Mouse (Mus musculus) myocyte (in vitro differentiated cells): ENCODE results near the gene Shq1. TPM values are rescaled to one million over a fixed set of nuclear protein-coding genes. Genes with fewer than 3 reads are reported as not detected.

Experiments
- H3K27me3 ChIP-seq: one replicate; pipeline ENCODE4 v1.6.1; 2011; ENCODE audit not compliant: control insufficient read depth, insufficient read depth, insufficient read length
- H3K36me3 ChIP-seq: one replicate; pipeline ENCODE4 v1.6.1; 2011; ENCODE audit not compliant: control insufficient read depth, insufficient read depth
- H3K4me2 ChIP-seq: one replicate; pipeline ENCODE4 v1.6.1; 2011; ENCODE audit warnings: low read depth, control low read depth
- H3K4me3 ChIP-seq: one replicate; pipeline ENCODE4 v1.5.1; 2011; ENCODE audit warnings: mild to moderate bottlenecking, control low read depth, moderate library complexity
- H3K79me2 ChIP-seq: one replicate; pipeline ENCODE4 v1.6.1; 2011; ENCODE audit not compliant: control insufficient read depth, insufficient read depth
- H3ac ChIP-seq: one replicate; pipeline ENCODE4 v1.6.1; 2011; ENCODE audit not compliant: control insufficient read depth, insufficient read length
- CEBPB ChIP-seq: IDR thresholded peaks from 2 replicates; pipeline ENCODE4 v1.6.1; 2011; ENCODE audit warnings: mild to moderate bottlenecking, moderate library complexity; ENCODE audit not compliant: poor library complexity, insufficient read depth, severe bottlenecking
- E2F4 ChIP-seq: IDR thresholded peaks from one replicate; pipeline ENCODE4 v1.6.1; 2011; ENCODE audit warnings: mild to moderate bottlenecking, control low read depth, moderate library complexity; ENCODE audit not compliant: insufficient read depth
- MAX ChIP-seq: IDR thresholded peaks from one replicate; pipeline ENCODE4 v1.6.1; 2011; ENCODE audit warnings: low read depth, mild to moderate bottlenecking, control low read depth
- MYOD1 ChIP-seq, 3 experiments: IDR thresholded peaks; one replicate each; pipeline ENCODE4 v1.6.1; 2011; ENCODE audit warnings: control low read depth in 2 of 3, low read depth in 2 of 3, mild to moderate bottlenecking in 2 of 3, moderate library complexity in 1 of 3; ENCODE audit not compliant: insufficient read length in 2 of 3, control insufficient read depth in 1 of 3
- MYOG ChIP-seq, 3 experiments: IDR thresholded peaks; one replicate each; pipeline ENCODE4 v1.6.1; 2011; ENCODE audit warnings: control low read depth in 2 of 3, low read depth in 2 of 3, mild to moderate bottlenecking in 2 of 3; ENCODE audit not compliant: insufficient read length in 2 of 3, control insufficient read depth in 1 of 3, insufficient read depth in 1 of 3
- POLR2A ChIP-seq: IDR thresholded peaks from one replicate; pipeline ENCODE4 v1.6.1; 2011; ENCODE audit warnings: low read depth, mild to moderate bottlenecking, control low read depth, moderate library complexity; ENCODE audit not compliant: insufficient read length
- POLR2AphosphoS2 ChIP-seq: IDR thresholded peaks from one replicate; pipeline ENCODE4 v1.6.1; 2011; ENCODE audit warnings: low read depth, control low read depth; ENCODE audit not compliant: insufficient read length
- REST ChIP-seq: IDR thresholded peaks from one replicate; pipeline ENCODE4 v1.6.1; 2011; ENCODE audit warnings: mild to moderate bottlenecking, control low read depth, moderate library complexity; ENCODE audit not compliant: insufficient read depth, insufficient read length
- SRF ChIP-seq: IDR thresholded peaks from one replicate; pipeline ENCODE4 v1.6.1; 2011; ENCODE audit warnings: low read depth; ENCODE audit not compliant: control insufficient read depth, insufficient read length
- TCF12 ChIP-seq: IDR thresholded peaks from one replicate; pipeline ENCODE4 v1.6.1; 2011; ENCODE audit warnings: mild to moderate bottlenecking, control low read depth; ENCODE audit not compliant: poor library complexity, insufficient read depth, severe bottlenecking
- TCF3 ChIP-seq: IDR thresholded peaks from one replicate; pipeline ENCODE4 v1.6.1; 2011; ENCODE audit warnings: low read depth, control low read depth; ENCODE audit not compliant: insufficient read length
- USF1 ChIP-seq: IDR thresholded peaks from one replicate; pipeline ENCODE4 v1.6.1; 2011; ENCODE audit warnings: low read depth, mild to moderate bottlenecking, control low read depth, moderate library complexity
- polyA plus RNA-seq: library from polyadenylated mRNA; unstranded; fragments of >200 nt; fragmentation: generic; extraction: Trizol; gene quantifications from one replicate; pipeline ENCODE4 v1.2.1, GENCODE M21; 2012; ENCODE audit warnings: missing spikeins

Shq1 gene
- polyA plus RNA-seq, 1 experiment: 6.6 TPM

GRCm38 (mm10) chr6:100528556-100528955 lies 142.4 kb downstream of the Shq1 start:
- Histone ChIP-seq H3K79me2 (no peaks in the 10 kb centered on the region), H3K36me3 (no peaks in the 10 kb centered on the region), H3ac (no peak overlapping the region), H3K4me2 (no peak overlapping the region), H3K27me3 (no peaks in the 10 kb centered on the region), H3K4me3 (no peak overlapping the region)
- TF ChIP-seq USF1 (no peak), MAX (no peak), CEBPB (no peak), MYOG (IDR thresholded peaks at IDR 0.05; ENCODE audit: control insufficient read depth in 1 of 3, insufficient read depth in 1 of 3, insufficient read length in 2 of 3, low read depth in 2 of 3) (no peak), TCF3 (no peak), POLR2A (no peak), TCF12 (no peak), REST (no peak), SRF (no peak), MYOD1 (IDR thresholded peaks at IDR 0.05; ENCODE audit: control insufficient read depth in 1 of 3, insufficient read length in 2 of 3, low read depth in 2 of 3) (no peak), E2F4 (no peak), POLR2AphosphoS2 (no peak)

DNA sequence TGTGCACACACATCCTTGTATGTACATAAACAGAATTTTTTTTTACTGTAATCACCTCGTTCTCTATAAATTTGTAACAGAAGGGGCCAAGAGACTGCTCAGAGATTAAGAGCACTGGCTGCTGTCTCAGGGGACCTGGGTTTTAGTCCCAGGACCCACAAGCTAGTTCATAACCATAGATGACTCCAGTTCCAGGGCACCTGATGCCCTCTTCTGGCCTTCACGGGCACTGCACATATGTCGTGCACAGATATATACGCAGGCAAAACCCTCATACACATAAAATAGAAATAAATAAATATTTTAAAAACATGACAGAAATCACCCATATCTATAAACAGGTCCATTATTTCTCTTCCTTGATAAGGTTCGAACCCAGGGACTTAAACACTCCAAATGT lies 143.0 kb downstream of the Shq1 start:
- H3K4me3 ChIP-seq: no peak overlapping the region
- no peak overlapping the region for H3ac ChIP-seq
- H3K36me3 ChIP-seq: no peaks in the 10 kb centered on the region
- no peaks in the 10 kb centered on the region for H3K27me3 ChIP-seq
- no peak overlapping the region for H3K4me2 ChIP-seq
- no peak for TF ChIP-seq USF1
- H3K79me2 ChIP-seq: no peaks in the 10 kb centered on the region

DNA sequence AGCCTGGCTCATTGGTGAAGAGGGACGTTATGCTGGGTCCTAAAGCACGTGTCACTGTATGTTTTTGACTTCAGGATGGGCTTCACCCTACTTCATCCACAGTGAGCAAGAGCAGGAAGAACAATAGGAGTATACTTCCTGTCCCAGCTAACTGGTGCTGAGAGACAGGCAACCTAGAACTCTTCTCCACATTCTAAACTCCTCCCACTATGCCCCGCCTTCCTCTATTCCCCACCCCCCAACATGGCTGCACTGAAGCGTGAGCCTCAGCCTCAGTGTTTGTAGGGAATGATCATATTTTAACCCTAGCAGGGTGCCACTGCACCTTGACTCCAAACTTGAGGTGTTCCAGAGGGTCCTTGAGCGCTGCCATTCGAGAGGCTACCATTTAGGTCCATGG lies 143.8 kb downstream of the Shq1 start:
- no peak overlapping the region for H3ac ChIP-seq
- H3K4me2 ChIP-seq: no peak overlapping the region
- no peak overlapping the region for H3K4me3 ChIP-seq
- H3K27me3 ChIP-seq: no peaks in the 10 kb centered on the region
- TF ChIP-seq REST (no peak), MAX (no peak), TCF12 (no peak), POLR2AphosphoS2 (no peak), TCF3 (no peak), E2F4 (no peak), CEBPB (no peak)
- no peaks in the 10 kb centered on the region for H3K79me2 ChIP-seq
- H3K36me3 ChIP-seq: no peaks in the 10 kb centered on the region

DNA sequence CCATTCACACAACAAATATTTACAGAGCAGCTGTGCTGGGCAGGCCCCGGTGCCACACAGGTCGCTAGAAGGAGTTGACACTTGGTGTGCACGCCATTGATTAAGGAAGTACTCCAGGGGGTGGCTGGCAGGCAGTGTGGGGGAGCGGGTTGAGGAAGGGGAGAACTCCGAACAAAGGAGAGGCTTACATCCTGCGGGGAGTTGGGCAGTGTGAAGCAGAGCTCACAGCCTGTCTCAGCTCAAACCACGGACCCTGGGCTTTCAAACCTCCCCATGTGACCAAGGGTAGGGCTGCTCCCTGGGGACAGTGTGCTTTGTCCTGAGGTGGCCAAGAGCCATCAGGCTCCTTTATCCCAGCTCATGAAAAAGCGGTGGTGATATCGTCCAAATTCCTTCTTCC lies 144.9 kb downstream of the Shq1 start:
- Histone ChIP-seq H3K79me2 (no peaks in the 10 kb centered on the region), H3K27me3 (no peaks in the 10 kb centered on the region), H3K36me3 (no peaks in the 10 kb centered on the region), H3K4me2 (no peak overlapping the region), H3K4me3 (no peak overlapping the region), H3ac (no peak overlapping the region)
- TF ChIP-seq POLR2AphosphoS2: no peak
- TF ChIP-seq E2F4: no peak

GRCm38 (mm10) chr6:100525496-100525895 lies 145.5 kb downstream of the Shq1 start:
- no peaks in the 10 kb centered on the region for H3K79me2 ChIP-seq
- H3ac ChIP-seq: no peak overlapping the region
- H3K4me3 ChIP-seq: no peak overlapping the region
- H3K27me3 ChIP-seq: no peaks in the 10 kb centered on the region
- H3K4me2 ChIP-seq: no peak overlapping the region
- no peak for TF ChIP-seq REST
- no peak for TF ChIP-seq USF1
- TF ChIP-seq POLR2A: no peak
- TF ChIP-seq SRF: no peak
- no peaks in the 10 kb centered on the region for H3K36me3 ChIP-seq

DNA sequence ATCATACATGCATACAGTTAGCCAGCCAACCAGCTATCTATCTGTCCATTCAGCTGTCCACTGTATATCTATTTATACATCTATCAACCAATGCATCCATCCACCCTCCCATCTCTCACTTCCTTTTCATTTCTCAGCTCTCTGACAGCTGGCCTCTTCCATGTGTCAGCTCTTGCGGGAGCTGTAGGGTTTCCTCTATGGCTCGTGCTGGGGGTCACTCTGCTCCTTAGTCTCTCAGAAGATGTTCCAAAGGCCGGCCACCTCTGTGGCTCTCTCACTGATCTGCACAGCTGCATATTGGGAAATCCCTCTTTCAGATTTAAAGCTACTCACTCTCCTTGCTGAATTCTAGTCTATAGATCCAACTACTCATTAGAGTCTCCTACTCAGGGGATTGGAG lies 148.5 kb downstream of the Shq1 start:
- Histone ChIP-seq H3K79me2 (no peaks in the 10 kb centered on the region), H3K27me3 (peaks cover 24% of the 10 kb centered on the region), H3K4me3 (no peak overlapping the region), H3K36me3 (no peaks in the 10 kb centered on the region), H3ac (no peak overlapping the region), H3K4me2 (no peak overlapping the region)
- no peak for TF ChIP-seq MYOD1 (IDR thresholded peaks at IDR 0.05; ENCODE audit: control insufficient read depth in 1 of 3, insufficient read length in 2 of 3, low read depth in 2 of 3)
- no peak for TF ChIP-seq USF1
